Mouse (Mus musculus): ENCODE results near the gene Tshz2. TPM values are rescaled to one million over a fixed set of nuclear protein-coding genes. Genes with fewer than 3 reads are reported as not detected.

The Tshz2 gene
- polyA plus RNA-seq, 1 experiment from 2014 or later: 3.6 TPM

DNA sequence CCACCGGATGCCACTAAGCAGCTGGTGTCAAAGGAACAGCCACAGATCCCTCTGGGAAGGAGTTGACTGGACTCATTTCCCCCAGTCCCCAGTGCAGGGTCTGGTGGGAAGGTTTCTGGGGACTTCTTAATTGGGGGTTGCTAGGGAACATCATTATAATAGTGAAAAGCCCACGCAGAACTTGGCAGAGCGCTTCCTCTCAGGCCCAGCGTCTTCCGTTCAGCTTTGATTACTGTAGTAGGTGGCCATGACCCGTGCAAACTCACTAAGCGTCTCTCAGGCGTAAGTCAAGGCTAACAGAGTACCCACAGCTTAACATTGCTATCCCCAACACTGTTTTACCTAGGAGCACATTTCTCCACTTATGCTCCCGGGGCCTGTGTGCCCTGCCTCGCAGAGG lies 181.9 kb downstream of the Tshz2 start:
- 81% methylated on average over 10 of the region's 10 CpGs for WGBS
- Histone ChIP-seq H3K4me1 (replicated peaks) (no peaks in the 10 kb centered on the region), H3K36me3 (no peaks in the 10 kb centered on the region), H3K9me3 (replicated peaks) (no peaks in the 10 kb centered on the region), H3K4me3 (no peak overlapping the region), H3K4me2 (no peak overlapping the region), H3K9ac (no peak overlapping the region), H3K27ac (no peak overlapping the region), H3K27me3 (no peaks in the 10 kb centered on the region)
- ATAC-seq (replicated peaks; ENCODE audit: insufficient number of reproducible peaks, insufficient read depth, low FRiP score, low read depth): no peak

DNA sequence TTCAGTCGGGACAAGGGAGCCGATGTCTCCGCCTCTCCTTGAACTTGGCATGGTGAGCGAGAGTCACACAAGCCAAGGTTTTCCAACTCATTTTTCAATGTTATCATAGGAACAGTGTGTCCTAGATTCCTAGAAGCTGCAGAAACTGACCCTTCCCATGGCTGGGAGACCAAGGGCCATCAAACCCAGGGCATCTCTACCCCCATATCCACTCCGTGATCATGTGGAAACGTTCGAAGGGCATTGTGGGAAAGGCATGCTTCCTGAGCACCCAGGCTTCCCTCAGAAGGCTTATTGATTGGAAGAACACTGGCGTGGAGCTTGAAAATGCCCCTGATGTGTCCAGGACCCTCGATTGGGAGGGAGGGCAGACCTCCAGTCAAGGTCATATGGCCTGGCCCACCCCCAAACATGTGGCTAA lies 188.2 kb downstream of the Tshz2 start:
- H3K4me2 ChIP-seq: no peak overlapping the region
- 83% methylated on average over 9 of the region's 9 CpGs for WGBS
- H3K27ac ChIP-seq: no peak overlapping the region

DNA sequence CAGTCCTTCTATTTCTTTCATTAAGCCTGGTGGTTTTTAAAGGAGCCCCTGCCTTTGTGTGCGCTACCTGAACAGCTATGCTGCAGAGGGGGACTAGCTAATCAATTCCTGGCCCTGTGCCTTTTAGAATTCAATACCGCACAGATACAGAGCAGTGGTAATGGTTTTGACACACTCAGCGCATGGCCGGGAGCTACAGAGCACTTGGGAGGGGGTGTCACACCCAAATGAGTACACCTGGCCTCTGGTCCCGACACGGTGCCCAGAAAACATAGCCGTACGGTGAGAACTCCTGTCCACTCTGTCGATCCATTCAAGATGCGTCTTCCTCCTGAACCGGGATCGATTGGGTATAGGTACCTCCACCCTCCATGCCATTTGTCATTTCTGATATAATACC lies 193.1 kb downstream of the Tshz2 start:
- no peaks in the 10 kb centered on the region for H3K9me3 ChIP-seq (replicated peaks)
- ATAC-seq (replicated peaks; ENCODE audit: insufficient number of reproducible peaks, insufficient read depth, low FRiP score, low read depth): no peak
- H3K9ac ChIP-seq: no peak overlapping the region
- WGBS: 78% methylated on average over 12 of the region's 12 CpGs
- no peak overlapping the region for H3K27ac ChIP-seq
- no peak overlapping the region for H3K4me3 ChIP-seq
- H3K36me3 ChIP-seq: no peaks in the 10 kb centered on the region
- no peaks in the 10 kb centered on the region for H3K4me1 ChIP-seq (replicated peaks)
- peak overlapping the region; percentile 9; the same call in 1 of the 2 replicates for H3K4me2 ChIP-seq
- no peaks in the 10 kb centered on the region for H3K27me3 ChIP-seq

More for the DNA sequence above, 188.2 kb downstream of the Tshz2 start:
- no peak for ATAC-seq (replicated peaks; ENCODE audit: insufficient number of reproducible peaks, insufficient read depth, low FRiP score, low read depth)
- no peak overlapping the region for H3K9ac ChIP-seq
- no peaks in the 10 kb centered on the region for H3K9me3 ChIP-seq (replicated peaks)
- H3K4me3 ChIP-seq: no peak overlapping the region
- H3K4me1 ChIP-seq (replicated peaks): no peaks in the 10 kb centered on the region
- H3K27me3 ChIP-seq: no peaks in the 10 kb centered on the region
- no peaks in the 10 kb centered on the region for H3K36me3 ChIP-seq

DNA sequence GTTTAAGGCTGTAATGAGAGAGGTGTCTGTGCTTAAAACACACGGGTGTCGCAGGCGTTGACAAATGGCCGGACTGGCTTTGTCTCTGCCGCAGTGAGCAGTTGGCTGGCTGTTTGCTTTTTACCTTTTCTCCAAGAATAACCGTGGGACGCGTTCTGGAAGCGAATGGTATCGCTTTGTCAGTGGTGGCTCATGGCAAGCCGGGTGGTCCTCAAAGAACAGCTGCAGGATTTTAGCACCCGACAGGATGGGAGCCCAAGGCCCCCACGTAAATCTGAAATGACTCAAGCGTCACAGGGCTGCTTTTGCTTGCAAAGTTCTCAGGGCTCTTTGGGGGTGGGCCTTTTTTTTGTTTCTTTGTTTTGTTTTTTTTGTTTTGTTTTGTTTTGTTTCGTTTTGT lies 193.5 kb downstream of the Tshz2 start:
- no peaks in the 10 kb centered on the region for H3K36me3 ChIP-seq
- no peak overlapping the region for H3K9ac ChIP-seq
- H3K9me3 ChIP-seq (replicated peaks): no peaks in the 10 kb centered on the region
- H3K27ac ChIP-seq: no peak overlapping the region
- peak overlapping the region; percentile 9; the same call in 1 of the 2 replicates for H3K4me2 ChIP-seq
- ATAC-seq (replicated peaks; ENCODE audit: insufficient number of reproducible peaks, insufficient read depth, low FRiP score, low read depth): no peak
- H3K4me1 ChIP-seq (replicated peaks): no peaks in the 10 kb centered on the region
- WGBS: 53% methylated on average over 15 of the region's 15 CpGs
- H3K27me3 ChIP-seq: no peaks in the 10 kb centered on the region
- H3K4me3 ChIP-seq: no peak overlapping the region

DNA sequence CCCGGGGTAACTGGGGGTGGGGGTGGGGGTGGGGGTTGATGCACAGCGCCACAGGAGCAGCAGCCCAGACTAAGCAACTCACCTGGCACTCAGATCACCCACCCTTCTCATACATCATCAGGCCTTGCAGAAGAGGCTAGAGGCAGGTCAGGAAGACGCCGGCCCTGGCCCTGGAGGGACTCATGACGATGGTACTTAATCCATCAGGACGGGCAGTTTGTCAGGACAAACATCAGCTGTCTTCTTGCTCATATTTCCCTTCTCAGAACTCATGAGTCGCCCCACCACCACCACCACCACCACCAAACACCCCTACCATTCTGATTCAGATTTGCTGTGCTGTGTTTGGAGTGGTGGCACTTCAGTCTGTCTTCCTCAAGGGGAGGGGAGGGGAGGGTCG lies 194.0 kb downstream of the Tshz2 start:
- 56% methylated on average over 8 of the region's 8 CpGs for WGBS
- H3K27ac ChIP-seq: no peak overlapping the region

DNA sequence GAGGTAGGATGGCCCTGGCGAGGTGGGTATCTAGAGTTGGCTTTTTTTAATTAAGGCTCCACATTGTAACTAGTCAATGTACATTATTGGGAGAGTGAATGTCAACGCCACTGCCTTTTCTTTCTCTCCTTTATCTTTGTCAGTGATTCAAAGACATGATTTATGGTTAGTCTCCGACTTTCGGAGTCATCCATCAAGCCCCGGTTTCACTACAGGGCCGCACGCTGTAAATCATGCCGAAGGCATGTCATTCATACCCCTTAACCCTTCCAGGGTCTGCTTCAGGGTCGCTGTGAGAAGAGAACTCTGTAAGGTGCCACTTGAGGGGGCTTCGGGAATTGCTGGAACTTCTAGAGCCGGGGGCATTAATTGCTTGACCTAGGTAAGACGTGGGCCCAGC lies 199.4 kb downstream of the Tshz2 start:
- no peak overlapping the region for H3K4me2 ChIP-seq
- H3K27ac ChIP-seq: no peak overlapping the region
- no peak overlapping the region for H3K9ac ChIP-seq
- H3K4me1 ChIP-seq (replicated peaks): 0 out of 2 replicates have a peak, but pooled peaks cover 4% of the 10 kb centered on the region
- H3K9me3 ChIP-seq (replicated peaks): no peaks in the 10 kb centered on the region
- H3K36me3 ChIP-seq: no peaks in the 10 kb centered on the region
- 67% methylated on average over 12 of the region's 12 CpGs for WGBS
- no peak overlapping the region for H3K4me3 ChIP-seq
- no peak for ATAC-seq (replicated peaks; ENCODE audit: insufficient number of reproducible peaks, insufficient read depth, low FRiP score, low read depth)
- H3K27me3 ChIP-seq: no peaks in the 10 kb centered on the region

More for the DNA sequence above, 194.0 kb downstream of the Tshz2 start:
- no peak overlapping the region for H3K4me3 ChIP-seq
- no peaks in the 10 kb centered on the region for H3K27me3 ChIP-seq
- no peaks in the 10 kb centered on the region for H3K36me3 ChIP-seq
- 0 out of 2 replicates have a peak overlapping the region, but pooled peaks have one; percentile 9 for H3K4me2 ChIP-seq
- H3K9me3 ChIP-seq (replicated peaks): no peaks in the 10 kb centered on the region
- H3K4me1 ChIP-seq (replicated peaks): no peaks in the 10 kb centered on the region
- no peak for ATAC-seq (replicated peaks; ENCODE audit: insufficient number of reproducible peaks, insufficient read depth, low FRiP score, low read depth)
- H3K9ac ChIP-seq: no peak overlapping the region

DNA sequence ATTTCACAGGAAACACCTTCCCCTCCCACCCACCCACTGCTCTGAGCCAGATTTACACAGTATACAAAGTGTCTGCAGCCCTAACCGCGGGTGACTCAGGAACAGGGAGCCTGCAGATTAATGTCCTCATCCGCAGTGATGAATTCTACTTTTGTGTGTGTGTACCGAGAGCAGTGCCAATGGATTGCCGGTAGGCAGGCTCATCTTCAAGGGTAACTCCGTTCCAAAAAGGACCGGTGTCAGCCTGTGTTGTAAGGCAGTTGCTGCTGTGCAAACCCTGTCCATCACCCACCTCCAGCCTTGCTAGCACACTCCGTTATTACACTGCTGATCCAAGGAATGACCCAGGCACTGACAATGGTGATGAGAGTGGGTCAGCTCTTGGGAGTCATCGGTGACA lies 200.8 kb downstream of the Tshz2 start:
- Histone ChIP-seq H3K27ac (no peak overlapping the region), H3K4me2 (no peak overlapping the region), H3K9me3 (replicated peaks) (no peaks in the 10 kb centered on the region), H3K4me1 (replicated peaks) (0 out of 2 replicates have a peak, but pooled peaks cover 4% of the 10 kb centered on the region), H3K4me3 (no peak overlapping the region), H3K9ac (no peak overlapping the region), H3K27me3 (no peaks in the 10 kb centered on the region), H3K36me3 (no peaks in the 10 kb centered on the region)
- WGBS: 67% methylated on average over 9 of the region's 9 CpGs
- no peak for ATAC-seq (replicated peaks; ENCODE audit: insufficient number of reproducible peaks, insufficient read depth, low FRiP score, low read depth)

DNA sequence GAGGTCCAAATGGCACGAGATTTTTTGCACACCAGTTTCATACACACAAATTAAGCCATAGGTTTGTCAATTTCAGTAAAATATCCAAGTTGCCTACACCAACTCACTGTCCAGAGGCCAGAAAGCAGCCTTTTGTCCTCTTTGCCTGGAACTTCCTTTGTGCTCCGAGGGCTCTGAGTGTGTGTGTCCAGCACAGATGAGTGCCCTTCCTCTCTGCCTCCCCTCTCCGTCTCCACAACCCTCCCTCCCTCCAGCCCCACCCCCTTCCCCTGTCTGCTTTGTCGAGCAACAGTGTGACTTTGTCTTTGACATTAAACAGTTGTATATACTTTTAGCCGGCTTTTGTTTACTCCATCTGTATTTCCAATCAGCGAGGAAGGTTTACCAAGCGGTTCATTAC lies 201.8 kb downstream of the Tshz2 start:
- no peak for ATAC-seq (replicated peaks; ENCODE audit: insufficient number of reproducible peaks, insufficient read depth, low FRiP score, low read depth)
- 0 out of 2 replicates have a peak, but pooled peaks cover 4% of the 10 kb centered on the region for H3K4me1 ChIP-seq (replicated peaks)
- H3K27me3 ChIP-seq: no peaks in the 10 kb centered on the region
- no peak overlapping the region for H3K9ac ChIP-seq
- no peak overlapping the region for H3K4me3 ChIP-seq
- H3K36me3 ChIP-seq: no peaks in the 10 kb centered on the region
- no peak overlapping the region for H3K4me2 ChIP-seq
- H3K27ac ChIP-seq: no peak overlapping the region
- no peaks in the 10 kb centered on the region for H3K9me3 ChIP-seq (replicated peaks)
- 25% methylated on average over 7 of the region's 7 CpGs for WGBS

DNA sequence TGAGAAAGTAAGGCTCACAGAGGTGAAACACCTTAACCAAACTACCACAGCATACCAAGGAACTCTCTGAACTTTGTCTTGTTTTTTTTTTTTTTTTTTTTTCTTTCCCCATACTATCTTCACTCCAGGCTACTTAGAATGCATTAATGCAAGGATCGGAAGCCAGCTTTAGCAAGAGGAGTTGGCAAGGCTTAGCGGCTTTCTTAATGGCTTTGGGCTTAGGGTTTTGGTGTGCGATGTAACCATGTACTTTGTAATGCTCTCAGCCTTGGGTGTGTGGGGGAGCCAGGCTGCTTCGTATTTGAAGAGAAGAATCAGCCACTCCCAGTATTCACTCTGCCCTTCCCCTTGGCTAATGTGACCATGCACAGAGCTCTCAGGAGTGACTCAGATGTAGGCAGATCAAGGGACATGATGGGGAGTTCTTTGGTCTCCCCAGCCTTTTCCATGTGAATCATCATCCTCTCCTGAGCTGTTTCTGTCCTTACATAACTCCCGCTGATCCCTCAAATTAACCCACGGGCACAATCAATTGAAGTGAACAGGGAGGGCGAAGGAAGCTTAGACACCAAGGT lies 204.3 kb downstream of the Tshz2 start:
- no peaks in the 10 kb centered on the region for H3K9me3 ChIP-seq (replicated peaks)
- no peak overlapping the region for H3K9ac ChIP-seq
- no peaks in the 10 kb centered on the region for H3K36me3 ChIP-seq
- H3K4me2 ChIP-seq: no peak overlapping the region
- 0 out of 2 replicates have a peak, but pooled peaks cover 4% of the 10 kb centered on the region for H3K4me1 ChIP-seq (replicated peaks)
- ATAC-seq (replicated peaks; ENCODE audit: insufficient number of reproducible peaks, insufficient read depth, low FRiP score, low read depth): no peak
- H3K4me3 ChIP-seq: no peak overlapping the region
- H3K27me3 ChIP-seq: no peaks in the 10 kb centered on the region
- no peak overlapping the region for H3K27ac ChIP-seq
- WGBS: 78% methylated on average over 7 of the region's 7 CpGs

DNA sequence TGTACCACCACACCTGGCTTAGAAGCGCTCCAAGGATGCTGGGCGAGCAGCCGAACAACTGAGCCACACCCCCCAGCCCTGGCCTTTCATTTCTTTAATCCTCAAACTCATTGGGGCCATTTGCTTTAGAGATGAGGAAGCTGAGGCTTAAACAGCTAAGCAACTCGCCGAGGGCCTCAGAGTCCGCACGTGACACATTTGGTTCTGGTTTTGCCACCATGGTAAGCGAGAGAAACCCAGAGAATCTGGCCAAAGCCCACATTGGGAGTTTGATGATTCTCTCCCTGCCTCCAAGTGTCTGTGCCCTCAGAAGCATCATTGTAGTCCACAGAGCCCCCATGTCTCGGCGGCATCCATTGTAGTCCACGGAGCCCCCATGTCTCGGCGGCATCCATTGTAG lies 205.7 kb downstream of the Tshz2 start:
- Histone ChIP-seq H3K9me3 (replicated peaks) (no peaks in the 10 kb centered on the region), H3K27me3 (no peaks in the 10 kb centered on the region), H3K36me3 (no peaks in the 10 kb centered on the region), H3K4me1 (replicated peaks) (0 out of 2 replicates have a peak, but pooled peaks cover 4% of the 10 kb centered on the region), H3K4me2 (no peak overlapping the region), H3K9ac (no peak overlapping the region), H3K27ac (no peak overlapping the region), H3K4me3 (no peak overlapping the region)
- 93% methylated on average over 13 of the region's 13 CpGs for WGBS
- ATAC-seq (replicated peaks; ENCODE audit: insufficient number of reproducible peaks, insufficient read depth, low FRiP score, low read depth): no peak

DNA sequence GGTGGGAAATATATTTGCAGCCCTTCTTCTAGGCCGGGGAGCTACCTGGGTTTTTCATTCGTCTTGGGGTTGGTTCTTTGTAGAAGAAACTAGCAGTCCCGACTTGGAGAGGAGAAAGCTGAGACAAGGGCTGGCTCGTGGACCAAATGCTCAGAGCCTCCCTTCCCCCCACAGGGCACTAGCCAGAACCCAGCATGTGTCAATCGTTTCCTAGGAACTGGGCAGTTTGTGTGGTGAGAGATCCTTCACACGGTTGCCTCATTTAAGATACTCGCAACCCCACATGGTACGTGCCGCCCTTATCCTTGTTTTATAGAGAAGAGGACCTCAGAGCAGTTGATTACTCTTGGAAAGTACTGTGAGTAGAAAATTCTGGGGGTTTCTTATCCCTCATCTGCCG lies 208.6 kb downstream of the Tshz2 start:
- Histone ChIP-seq H3K9ac (no peak overlapping the region), H3K9me3 (replicated peaks) (no peaks in the 10 kb centered on the region), H3K4me3 (no peak overlapping the region), H3K4me2 (no peak overlapping the region), H3K27me3 (no peaks in the 10 kb centered on the region), H3K36me3 (no peaks in the 10 kb centered on the region), H3K27ac (no peak overlapping the region), H3K4me1 (replicated peaks) (no peaks in the 10 kb centered on the region)
- 63% methylated on average over 10 of the region's 10 CpGs for WGBS
- no peak for ATAC-seq (replicated peaks; ENCODE audit: insufficient number of reproducible peaks, insufficient read depth, low FRiP score, low read depth)

DNA sequence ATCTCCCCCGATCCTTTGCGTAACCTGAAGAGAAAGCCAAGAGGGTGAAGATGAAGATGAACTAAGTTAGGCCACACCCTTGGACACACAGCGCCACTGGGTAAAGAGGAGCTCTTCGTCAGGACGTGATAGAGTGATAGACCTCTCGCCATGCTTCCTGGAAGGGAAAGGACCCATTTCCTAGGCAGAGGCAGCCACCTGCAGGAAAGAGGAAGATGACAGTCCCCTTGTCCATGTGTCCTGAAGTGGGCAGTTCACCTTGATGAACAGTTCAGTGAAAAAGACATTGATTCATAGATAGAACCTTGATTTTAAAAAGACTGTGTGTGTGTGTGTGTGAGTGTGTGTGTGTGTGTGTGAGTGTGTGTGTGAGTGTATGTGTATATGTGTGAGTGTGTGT lies 209.7 kb downstream of the Tshz2 start:
- H3K27me3 ChIP-seq: no peaks in the 10 kb centered on the region
- H3K9ac ChIP-seq: no peak overlapping the region
- H3K9me3 ChIP-seq (replicated peaks): no peaks in the 10 kb centered on the region
- 67% methylated on average over 6 of the region's 6 CpGs for WGBS
- H3K36me3 ChIP-seq: no peaks in the 10 kb centered on the region
- no peak for ATAC-seq (replicated peaks; ENCODE audit: insufficient number of reproducible peaks, insufficient read depth, low FRiP score, low read depth)
- no peak overlapping the region for H3K27ac ChIP-seq
- H3K4me1 ChIP-seq (replicated peaks): no peaks in the 10 kb centered on the region
- H3K4me3 ChIP-seq: no peak overlapping the region
- no peak overlapping the region for H3K4me2 ChIP-seq

Data from heart, embryonic 15.5 days (tissue).